In the genomic region with DNA sequence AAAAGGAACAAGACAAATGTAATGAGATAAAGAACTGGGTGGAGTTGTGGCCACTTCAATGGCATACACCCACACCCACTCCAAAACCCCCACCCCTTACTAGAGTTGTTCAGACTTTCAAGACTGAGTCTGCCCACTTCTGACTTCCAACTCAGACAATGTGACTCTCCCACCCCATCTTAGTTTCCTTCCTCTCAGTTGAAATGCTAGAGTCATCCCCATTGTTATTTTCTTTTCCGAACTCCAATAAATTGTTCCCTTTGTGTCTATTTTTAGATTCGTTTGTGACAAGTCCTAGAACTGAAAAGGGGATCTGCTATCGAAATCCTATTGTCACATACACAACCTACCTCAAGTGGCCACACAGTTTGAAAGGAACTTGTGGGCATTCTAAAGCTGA, we compare ENCODE assay signal across 25 mouse cellular contexts.
DNase-seq lines count a peak whose midpoint lies in the region; ATAC-seq and TF ChIP-seq lines count a peak whose summit lies in the region.
"Had no signal": no experiment of that assay in that cellular context is flagged by ENCODE, and none has a peak within 500 bp of the region (broad histone marks: within the 10 kb centered on the region; RNA-seq: fewer than 3 reads in every experiment).

No protein-coding gene starts in this region.

- no peak overlapping the region for H3K9ac ChIP-seq in lung, postnatal 0 days (replicated peaks; ENCODE audit: low read depth)
- H3K9ac ChIP-seq: embryonic facial prominence, embryonic 12.5 days; forebrain, embryonic 13.5 days; forebrain, embryonic 15.5 days; forebrain, postnatal 0 days had no signal

- peak; percentile 49 for DNase-seq in lung, postnatal 0 days (ENCODE audit: low spot score)
- DNase-seq in lung, postnatal 14 days, result no peak
- DNase-seq in ES-CJ7 (ENCODE audit: low read depth, low spot score) (peak; percentile 32), R1 (ENCODE audit: low read depth, low spot score) (peak; percentile 50)
- DNase-seq in urinary bladder, postnatal 4 days (ENCODE audit: low spot score in 2 of 2), result no peak
- DNase-seq in embryo, embryonic 10.5 days (ENCODE audit: low spot score), result no peak
- DNase-seq: adrenal gland, adult 8-10 months; adrenal gland, postnatal 14 days; adrenal gland, postnatal 36 days; B cell, adult 2 months; cerebellum, adult 11 months; cerebellum, adult 18-20 months; cerebellum, adult 8-10 months; cerebellum, adult 9-11 months; cerebellum, postnatal 36 days; forebrain, postnatal 0 days had no signal

- TF ChIP-seq EP300 in lung, postnatal 0 days (IDR thresholded peaks at IDR 0.05), result peak; percentile 43

- H3K4me2 ChIP-seq in lung, postnatal 0 days (replicated peaks; ENCODE audit: low read depth, low read length), result no peak overlapping the region
- H3K4me2 ChIP-seq: embryonic facial prominence, embryonic 12.5 days; forebrain, embryonic 13.5 days; forebrain, embryonic 15.5 days had no signal

- ATAC-seq in lung, postnatal 0 days, result peak; percentile 77
- ATAC-seq: activated CD4-positive, CD25-positive, alpha-beta regulatory T cell, adult 4 months; CD4-positive, CD25-positive, alpha-beta regulatory T cell, adult 4 months; forebrain, embryonic 13.5 days; forebrain, embryonic 15.5 days; forebrain, postnatal 0 days; Patski had no signal

- TF ChIP-seq CTCF in lung, postnatal 0 days (IDR thresholded peaks at IDR 0.05), result no peak

- H3K4me3 ChIP-seq in lung, postnatal 0 days (ENCODE audit: low read depth, low read length), result no peak overlapping the region
- H3K4me3 ChIP-seq: embryonic facial prominence, embryonic 10.5 days; embryonic facial prominence, embryonic 12.5 days; forebrain, embryonic 13.5 days; forebrain, embryonic 15.5 days had no signal

- no peaks in the 10 kb centered on the region for H3K36me3 ChIP-seq in lung, postnatal 0 days (ENCODE audit: insufficient read depth, low read length)
- H3K36me3 ChIP-seq: embryonic facial prominence, embryonic 10.5 days; embryonic facial prominence, embryonic 12.5 days; forebrain, embryonic 15.5 days; G1E had no signal

- H3K9me3 ChIP-seq in lung, postnatal 0 days (ENCODE audit: low read length), result no peaks in the 10 kb centered on the region
- H3K9me3 ChIP-seq: embryonic facial prominence, embryonic 10.5 days; embryonic facial prominence, embryonic 12.5 days; forebrain, embryonic 13.5 days; forebrain, embryonic 15.5 days had no signal

- no peak overlapping the region for H3K27ac ChIP-seq in lung, postnatal 0 days (ENCODE audit: low read length)
- H3K27ac ChIP-seq: embryonic facial prominence, embryonic 10.5 days; embryonic facial prominence, embryonic 12.5 days; forebrain, embryonic 13.5 days; forebrain, embryonic 15.5 days had no signal

- H3K27me3 ChIP-seq in lung, postnatal 0 days (replicated peaks; ENCODE audit: insufficient read depth, low read length), result no peaks in the 10 kb centered on the region
- H3K27me3 ChIP-seq: CH12.LX; embryonic facial prominence, embryonic 12.5 days; forebrain, embryonic 15.5 days had no signal

- WGBS in lung, postnatal 0 days, result 59% methylated on average over 3 of the region's 3 CpGs

- H3K4me1 ChIP-seq in lung, postnatal 0 days (ENCODE audit: insufficient read depth, low read depth, low read length), result no peaks in the 10 kb centered on the region
- H3K4me1 ChIP-seq: forebrain, embryonic 15.5 days had no signal

Comparison
In these comparisons a context has a peak if more than half of its experiments do, and no peak if none do; other contexts are left out.
1. DNase-seq: peak in lung, postnatal 0 days (single experiment), ES-CJ7 (single experiment) and R1 (single experiment); none in lung, postnatal 14 days (single experiment), urinary bladder, postnatal 4 days (0 of 2) and embryo, embryonic 10.5 days (single experiment).